Mouse (Mus musculus) ES-CJ7 (cell line): ENCODE measurements around the gene Rnls.

Source experiments
- DNase-seq: peaks from one replicate; pipeline ENCODE4 v3.0.0; 2011; ENCODE audit warnings: low read depth, low spot score

The Rnls gene

DNA sequence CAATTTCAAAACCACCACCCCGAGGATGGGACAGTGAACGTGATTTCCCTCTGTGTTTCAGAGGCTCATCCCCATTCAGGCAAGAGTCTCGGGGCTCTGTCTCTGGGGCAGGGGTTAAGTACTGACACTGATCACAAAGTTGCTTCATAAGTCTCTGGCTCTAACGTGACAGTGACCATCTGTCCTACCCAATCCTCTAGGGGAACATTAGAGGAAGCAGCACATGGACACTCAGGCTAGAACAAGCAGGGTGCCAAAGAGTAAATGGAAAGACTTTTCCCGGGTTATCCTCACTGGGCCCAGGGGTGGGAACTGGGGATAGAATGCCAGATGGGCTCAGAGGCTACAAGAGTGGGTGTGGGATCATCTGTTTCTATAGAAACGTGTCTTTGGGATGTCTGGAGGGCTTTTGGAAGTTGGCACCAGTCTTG, 282.1 kb downstream of the Rnls start:
- DNase-seq, result no peak

DNA sequence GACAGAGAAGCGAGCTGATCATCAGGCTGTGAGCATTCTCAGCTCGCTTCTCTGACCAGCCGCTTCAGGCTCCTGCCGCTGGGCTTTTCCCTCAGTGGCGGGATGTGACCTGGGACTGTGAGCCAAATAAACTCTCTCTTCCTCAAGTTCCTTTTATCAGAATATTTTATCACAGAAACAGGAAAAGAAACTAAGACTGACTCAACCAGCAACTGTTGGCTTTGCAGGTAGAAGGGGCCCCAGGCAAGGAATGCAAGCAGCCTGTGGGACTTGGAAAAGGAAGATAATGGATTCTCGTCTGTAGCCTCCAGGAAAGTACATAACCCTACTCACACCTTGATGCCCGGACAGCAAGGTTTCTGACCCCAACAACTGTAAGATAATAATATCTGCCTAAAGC, 283.0 kb downstream of the Rnls start:
- no peak for DNase-seq

DNA sequence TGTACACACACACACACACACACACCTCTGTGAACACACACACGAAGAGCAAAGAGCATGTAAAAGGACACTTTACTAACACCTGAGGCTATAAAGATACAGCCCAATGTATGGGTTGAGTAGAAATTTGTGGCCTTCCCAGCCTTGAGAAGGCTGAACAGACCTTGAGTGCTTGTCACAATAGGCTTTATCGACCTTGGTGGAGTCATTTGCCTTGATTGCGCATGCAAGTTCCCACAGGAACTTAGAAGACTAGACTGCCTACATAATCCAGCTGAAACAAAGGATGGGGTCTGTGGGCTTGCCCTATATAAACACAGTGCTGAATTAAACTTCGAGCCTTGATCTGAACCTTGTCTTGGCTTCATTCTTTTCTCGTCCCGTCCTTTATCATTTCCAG, 288.2 kb downstream of the Rnls start:
- DNase-seq, result no peak

DNA sequence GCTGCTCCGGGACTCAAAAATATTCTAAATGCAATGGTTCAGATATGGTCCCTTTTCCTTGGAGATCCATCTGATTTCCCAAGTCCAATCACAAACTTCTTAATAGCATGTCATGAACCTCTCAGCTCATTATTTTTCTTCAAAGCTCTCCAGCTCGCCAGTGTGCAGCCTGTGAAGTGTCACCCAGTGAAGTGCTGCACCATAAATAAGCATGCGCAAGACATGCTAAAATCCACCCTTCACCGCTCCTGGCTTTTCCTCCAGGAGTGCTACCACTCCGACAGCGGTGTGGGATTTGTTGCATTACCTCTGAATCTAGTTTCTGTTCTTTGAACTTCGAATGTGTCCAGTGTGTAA, 289.3 kb downstream of the Rnls start:
- DNase-seq, result no peak

DNA sequence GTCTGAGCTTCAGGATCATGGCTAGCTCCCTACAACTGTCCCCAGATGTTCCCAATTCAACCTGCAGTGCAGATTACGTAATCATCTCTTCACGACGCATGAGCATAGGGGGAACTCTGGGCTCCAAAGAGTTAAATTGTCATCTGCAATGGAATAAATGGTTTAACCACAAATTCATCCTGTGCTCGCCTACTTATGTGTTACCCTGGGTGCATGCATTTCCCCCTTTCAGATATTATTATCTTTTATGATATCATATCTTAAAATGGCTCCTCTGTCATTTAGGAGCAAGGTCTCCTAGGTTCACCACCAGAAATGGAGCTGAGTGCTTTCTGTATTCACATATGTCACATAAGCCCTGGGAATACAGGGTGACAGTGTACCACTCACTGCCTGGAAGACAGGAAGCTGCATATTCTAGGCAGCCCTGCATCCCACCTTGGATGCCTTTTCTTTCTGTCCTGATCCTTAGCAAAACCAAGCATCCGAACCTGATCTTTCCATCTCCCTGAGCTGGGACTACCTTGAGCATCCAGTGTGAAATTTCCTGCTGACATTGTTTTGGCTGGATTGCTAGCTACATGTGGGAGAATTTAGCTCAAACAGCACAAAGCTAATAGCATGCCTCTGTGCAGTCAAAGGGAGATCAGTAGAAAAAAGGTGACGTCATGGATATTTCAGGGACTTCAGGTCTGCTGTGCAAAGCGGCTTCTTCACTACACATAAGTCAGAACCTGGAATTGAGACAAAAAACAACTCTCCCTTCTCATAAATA, 289.9 kb downstream of the Rnls start:
- no peak for DNase-seq

DNA sequence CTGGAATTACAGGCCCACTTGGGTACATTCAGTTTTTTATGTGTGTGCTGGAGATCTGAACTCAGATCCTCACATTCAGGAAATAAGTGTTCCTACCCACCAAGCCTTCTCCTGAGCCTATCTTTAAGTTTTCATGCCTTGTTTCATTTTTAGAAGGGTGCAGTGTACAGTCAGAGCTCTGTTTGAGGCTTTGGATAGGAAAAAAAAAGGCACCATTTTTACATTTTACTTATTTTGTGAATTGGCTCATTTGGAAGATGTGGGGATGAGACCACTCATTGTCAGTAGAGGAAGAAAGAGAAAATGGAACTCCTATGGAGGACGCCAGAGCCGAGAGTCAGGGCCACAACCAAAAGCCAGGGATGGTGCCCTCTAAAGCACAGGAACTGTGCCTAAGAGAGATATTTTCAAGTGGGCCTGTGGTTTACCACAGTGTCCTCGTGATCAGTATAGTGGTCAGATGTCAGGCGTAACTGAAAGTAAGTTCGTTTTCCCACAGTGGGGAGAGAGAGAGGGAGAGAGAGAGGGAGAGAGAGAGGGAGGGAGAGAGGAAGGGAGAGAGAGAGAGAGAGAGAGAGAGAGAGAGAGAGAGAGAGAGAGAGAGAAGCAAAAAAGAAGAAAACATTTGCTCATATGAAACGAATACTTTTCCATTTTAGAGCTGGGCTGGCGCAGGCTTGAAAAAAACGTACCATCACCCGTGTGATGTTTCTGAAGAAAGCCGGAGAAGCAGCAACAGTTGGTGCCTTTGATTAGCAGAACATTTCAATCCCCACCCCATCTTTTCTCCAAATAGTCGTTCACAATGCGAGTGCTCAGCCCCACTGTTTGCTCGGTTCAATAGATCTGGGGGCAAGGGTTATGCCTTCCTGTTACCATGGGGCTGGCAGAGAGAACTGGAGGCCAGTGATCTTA, 290.7 kb downstream of the Rnls start:
- no peak for DNase-seq

DNA sequence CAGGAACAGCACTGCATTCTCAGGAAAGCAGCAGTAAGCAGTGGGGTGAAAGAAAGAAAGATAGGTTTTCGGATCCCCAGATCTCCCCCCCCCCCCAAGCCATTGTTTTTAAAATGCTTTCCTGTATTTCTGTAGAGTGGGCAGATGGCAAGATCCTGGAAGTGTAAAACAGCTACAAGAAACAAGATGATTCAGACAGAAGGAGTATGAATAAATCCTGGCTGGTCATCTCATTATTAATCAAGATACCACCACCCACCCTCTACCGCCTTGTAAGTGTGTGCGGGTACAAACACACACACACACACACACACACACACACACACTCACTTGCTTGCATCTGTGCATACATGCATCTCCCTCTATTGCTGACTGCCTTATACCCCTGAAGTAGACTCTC, 291.5 kb downstream of the Rnls start:
- DNase-seq, result no peak

DNA sequence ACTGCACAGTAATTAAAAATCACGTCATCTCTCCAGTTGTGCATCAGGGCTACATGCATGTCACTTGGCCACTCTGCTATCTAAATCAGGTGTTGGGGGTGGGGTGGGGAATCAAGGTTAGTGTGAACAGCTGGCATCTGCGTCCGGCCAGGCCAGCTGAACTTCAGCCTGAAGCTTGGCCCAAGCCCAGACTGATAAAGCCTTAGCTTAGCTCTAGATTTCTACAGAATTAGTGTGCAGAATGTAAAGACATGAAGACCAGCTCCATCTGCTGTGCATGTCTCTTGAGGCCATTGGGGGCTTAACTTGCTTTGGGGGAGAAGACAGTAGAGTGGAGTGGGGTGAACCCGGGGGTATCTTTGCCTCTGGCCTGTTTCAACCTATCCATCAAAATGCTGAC, 292.1 kb downstream of the Rnls start:
- no peak for DNase-seq

DNA sequence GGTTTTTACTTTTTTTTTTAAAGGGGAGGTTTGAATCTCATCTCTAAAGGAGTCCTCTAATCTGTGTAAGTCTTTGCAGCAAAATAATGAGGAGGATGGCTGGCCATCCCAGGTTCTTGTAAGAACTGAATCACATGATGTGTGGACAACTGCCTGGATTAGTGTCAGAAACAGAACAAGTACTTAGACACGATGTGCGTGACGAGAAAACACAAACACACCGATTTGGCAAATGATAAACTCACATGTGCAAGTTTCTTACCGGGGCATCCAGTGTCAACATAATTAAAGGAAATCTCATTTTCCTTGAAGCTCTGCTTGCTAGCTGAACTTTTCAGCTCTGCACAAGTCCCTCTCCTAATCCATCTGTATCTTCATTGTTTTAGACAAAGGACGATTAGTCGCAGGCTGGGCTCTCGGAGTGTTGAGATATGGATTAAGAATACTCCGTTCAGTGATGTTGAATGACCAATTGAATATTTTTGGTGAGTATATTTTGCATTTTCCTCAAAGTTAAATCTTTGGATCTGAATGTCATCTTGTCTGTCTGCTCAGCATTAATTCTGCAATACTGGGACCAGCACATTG, 292.8 kb downstream of the Rnls start:
- DNase-seq, result no peak

DNA sequence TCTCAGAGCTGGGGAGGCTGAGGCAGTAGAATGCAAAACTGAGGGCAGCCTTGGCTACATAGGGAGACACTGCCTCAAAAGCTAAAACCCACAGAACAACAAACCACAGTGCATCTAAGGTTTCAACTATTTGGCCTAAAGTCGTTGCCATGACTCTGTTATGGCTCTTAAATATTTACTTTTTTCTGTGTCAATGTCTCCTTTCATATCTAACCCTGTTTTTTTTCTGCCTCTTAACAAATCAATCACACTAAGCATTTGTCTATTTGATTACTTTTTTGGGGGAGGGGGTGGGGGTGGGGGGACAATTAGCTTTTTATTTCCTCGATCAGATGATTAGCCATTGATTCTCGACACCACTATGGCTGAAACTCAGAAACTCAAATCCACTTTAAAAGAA, 294.4 kb downstream of the Rnls start:
- DNase-seq, result no peak

DNA sequence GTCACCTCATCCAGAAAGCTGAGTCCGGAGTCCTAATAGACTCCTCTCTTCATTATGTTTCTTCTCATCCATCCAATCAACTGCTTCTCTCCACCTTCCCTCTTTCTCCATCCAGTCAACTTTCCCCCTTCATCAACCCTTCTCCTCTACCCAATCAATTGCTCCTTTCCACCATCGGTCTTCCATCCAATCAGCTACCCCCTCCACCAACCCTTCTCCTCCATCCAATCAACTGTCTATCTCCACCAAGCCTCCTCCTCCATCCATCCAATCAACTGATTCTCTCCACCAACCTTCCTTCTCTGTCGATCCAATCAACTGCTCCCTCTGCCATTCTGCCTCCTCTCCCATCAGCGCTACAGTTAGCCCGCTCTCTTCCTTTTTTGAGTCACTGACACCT, 295.5 kb downstream of the Rnls start:
- no peak for DNase-seq

DNA sequence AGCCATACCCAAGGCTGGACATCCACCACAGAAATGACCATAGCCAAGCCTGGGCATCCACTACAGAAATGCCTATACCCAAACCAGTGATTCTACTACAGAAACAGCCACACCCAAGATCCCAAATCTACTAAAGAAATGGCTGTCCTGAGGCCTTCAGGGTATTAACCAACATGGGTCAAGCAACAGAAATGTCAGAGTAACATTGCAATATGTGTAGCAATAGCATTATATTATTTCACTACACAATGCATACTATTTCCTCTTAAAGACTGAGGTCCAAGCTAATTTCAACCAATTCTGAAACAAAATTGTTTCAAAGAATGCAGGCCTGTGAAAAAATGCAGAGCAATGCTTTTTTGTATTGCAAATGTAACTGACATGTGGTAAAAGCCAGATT, 299.5 kb downstream of the Rnls start:
- no peak for DNase-seq

DNA sequence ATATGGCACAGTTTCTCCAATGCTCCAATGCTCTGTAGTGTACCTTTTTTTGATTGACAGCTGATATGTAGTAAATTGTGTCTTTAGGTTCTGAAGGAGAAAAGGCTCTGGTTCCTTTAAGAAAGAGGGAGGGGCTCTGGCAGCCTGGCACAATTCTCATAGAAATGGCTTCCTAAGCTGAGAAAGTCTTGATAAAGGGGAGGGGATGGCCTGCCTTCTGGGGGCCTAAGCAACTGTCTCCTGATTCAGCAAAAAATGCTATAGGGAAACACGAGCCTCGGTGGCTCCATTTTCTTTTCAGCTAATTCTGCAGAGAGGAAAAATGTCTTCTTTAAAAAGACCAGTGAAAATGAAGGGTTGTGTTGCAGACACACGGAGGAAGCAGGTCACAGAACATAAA, 300.8 kb downstream of the Rnls start:
- DNase-seq, result no peak

DNA sequence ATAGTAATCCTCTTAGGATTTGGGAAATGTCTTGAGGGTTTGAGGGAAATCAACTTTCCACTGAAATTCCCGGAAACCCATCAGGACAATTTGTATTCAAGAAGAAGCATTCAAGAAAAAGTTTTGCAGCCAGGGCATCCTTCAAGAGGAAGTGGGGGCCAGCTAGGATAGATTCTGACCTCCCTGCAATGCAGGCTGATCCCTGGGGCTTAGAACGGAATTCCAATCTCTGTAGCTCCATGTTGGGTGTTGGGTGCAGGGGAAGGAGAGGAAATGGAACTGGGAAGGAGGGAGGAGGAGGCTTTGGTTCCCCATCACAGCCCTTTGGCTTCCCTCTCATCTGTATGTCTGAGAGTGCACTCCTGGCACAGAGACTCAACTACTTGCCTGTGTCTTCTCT, 303.2 kb downstream of the Rnls start:
- no peak for DNase-seq

DNA sequence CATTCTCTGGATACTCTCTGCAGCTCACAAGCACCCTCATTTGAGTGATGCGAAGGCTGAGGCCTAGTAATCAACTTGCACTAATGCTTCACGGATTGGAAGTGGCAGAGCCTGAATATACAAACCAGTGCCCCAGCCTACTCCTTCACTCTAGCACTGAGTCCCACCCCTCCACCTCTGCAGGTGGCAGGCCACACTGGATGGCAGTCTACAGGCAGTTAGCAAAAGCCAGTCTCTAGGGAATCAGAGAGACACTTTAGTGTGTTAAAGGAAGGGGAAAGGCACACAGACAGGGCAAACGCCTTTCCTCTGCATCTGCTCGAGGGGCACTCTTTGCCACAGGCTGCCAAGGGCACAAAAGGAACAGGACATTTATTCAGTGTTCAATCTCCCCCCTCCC, 304.1 kb downstream of the Rnls start:
- no peak for DNase-seq
